Mouse (Mus musculus) adrenal gland, adult 18-20 months (tissue): ENCODE results near the gene Nexn. TPM values are rescaled to one million over a fixed set of nuclear protein-coding genes. Genes with fewer than 3 reads are reported as not detected.
"Not testable (repeated sequence)": the region's sequence is repeated elsewhere in the genome, so short reads cannot be mapped to it uniquely, and the experiment has no call there.

Source experiments
- DNase-seq, 2 experiments: peaks; one replicate each; pipeline ENCODE4 v3.0.0; 2021 to 2022; ENCODE audit warnings: low spot score in 2 of 2
- total RNA-seq, 2 experiments: library from RNA; stranded (reverse); gene quantifications; 1 replicate in 1 of 2; 2 replicates in 1 of 2; pipeline ENCODE4 v1.2.3; 2021

Gene Nexn
- total RNA-seq, 2 experiments from 2014 or later: 4.3 to 5.8 TPM

DNA sequence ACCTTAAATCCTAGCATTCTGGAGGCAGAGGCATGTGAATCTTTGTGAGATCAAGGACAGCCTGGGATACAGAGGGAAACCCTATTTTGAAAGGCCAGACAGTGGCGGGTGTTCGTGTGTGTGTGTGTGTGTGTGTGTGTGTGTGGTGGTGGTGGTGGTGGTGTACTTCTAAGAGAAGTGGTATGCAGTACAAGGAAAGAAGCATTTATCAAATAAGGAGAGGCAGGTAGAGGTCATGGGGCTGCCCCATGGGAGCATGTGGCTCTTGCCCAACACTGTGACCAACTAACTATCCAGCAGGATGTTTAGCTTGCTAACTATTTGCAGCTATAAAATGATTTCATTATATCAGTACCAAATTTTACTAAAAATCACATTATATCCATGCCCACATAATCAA lies 64.5 kb downstream of the Nexn start:
- no peak for DNase-seq

DNA sequence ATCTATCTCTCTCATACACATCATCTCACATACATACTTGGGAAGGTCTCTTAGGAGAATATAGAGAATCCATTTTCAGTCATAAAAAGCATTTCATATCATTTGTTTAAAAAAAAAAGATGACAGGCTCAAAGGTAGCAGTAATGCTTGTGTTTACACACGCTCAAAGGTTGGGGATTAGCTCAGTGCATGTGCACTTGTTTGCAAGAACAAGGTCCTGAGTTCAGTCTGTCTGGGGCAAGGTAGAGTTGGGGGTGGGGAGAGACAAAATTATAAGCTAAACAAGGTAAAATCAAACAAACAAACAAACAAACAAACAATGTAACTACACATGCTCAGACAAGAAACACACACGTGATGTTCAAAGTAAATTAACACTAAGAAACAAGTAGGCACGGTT lies 65.0 kb downstream of the Nexn start:
- no peak for DNase-seq

GRCm38 (mm10) chr3:152199125-152199524 lies 67.0 kb downstream of the Nexn start:
- DNase-seq: no peak

DNA sequence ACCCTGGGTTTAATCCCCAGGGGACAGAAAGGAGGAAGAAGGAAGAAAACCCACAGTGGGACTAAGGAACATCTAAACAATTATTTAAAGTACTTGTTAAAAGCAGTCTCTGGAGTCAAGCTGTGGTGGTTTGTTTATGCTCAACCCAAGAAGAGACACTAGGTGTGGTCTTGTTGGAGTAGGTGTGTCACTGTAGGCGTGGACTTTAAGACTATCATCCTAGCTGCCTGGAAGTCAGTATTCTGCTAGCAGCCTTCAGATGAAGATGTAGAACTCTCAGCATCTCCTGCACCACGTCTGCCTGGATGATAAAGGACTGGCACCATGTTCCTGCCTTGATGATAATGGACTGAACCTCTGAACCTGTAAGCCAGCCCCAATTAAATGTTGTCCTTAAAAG lies 68.9 kb downstream of the Nexn start:
- DNase-seq: not testable (repeated sequence)

GRCm38 (mm10) chr3:152193635-152194097 lies 72.5 kb downstream of the Nexn start:
- peak; percentile 87 to 93 for DNase-seq

- DNase-seq: no peak
These were observed 73.0 kb downstream of the Nexn start for GRCm38 (mm10) chr3:152193177-152193576.

DNA sequence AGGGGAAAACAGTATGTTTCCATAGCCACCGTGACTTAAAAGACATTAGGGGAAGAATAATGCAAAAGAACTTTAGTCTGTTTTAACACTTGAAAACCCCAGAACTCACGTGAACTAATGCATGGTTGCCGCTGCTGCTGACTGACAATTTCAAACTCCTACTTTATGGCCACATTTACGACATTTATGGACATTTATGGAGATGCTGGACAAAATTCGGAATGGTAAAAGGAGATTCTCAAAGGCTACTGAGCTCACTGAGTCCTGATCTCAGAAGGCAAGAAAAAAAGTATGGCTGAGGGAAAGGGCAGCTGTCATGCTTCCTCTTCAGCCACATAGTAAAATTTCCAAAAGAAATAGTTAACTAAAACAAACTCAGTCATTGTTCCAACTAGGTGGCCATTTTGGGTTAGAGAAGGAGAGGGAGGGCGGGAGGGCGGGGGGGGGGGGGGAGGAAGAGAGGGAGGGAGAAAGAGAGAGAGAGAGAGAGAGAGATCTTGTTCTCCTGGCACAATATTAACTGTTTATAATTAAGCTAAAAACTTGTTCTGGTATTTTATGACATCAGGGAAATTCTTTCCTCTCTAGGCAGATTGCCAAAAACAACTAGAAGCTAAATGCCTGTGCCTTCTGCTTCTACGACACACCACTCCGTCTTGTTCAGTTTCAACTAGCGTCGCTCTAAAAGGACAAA lies 73.8 kb downstream of the Nexn start:
- DNase-seq: no peak

DNA sequence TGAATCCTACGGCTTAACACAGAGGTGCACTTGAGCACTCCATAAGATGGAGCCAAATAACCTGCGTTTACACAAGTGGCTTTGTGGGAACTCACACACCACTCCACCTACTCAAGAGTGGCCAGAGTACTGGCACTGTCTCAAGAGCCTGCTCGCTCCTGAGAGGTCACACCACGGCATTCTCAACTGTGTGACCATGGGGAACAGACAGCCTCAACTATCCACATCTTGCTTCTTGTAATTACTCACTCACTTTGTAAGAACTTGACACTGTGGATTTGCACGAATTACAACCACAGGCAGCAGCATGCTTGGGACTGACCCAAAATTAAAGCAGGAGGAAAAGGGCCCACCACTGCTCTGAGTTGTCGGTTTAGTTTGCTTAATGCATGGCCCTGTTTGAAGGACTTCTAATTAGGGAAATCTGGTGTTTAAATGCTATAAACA lies 74.3 kb downstream of the Nexn start:
- DNase-seq: peak in 1 of 2 experiments; percentile 22

GRCm38 (mm10) chr3:152190679-152191477 lies 75.3 kb downstream of the Nexn start:
- DNase-seq: peak in 1 of 2 experiments; percentile 19

- no peak for DNase-seq
These were observed 76.8 kb downstream of the Nexn start for GRCm38 (mm10) chr3:152189306-152189705.

Other genes with a start within 250 kb of the Nexn start
- gene Gipc2, start 100.1 kb downstream of the Nexn start, total RNA-seq: under 1 TPM in 1 of 2 experiments, not detected in 1; 0.30 TPM
- 10 to 100 TPM; 75.4 to 76.8 TPM for gene Dnajb4, start 56.0 kb downstream of the Nexn start, total RNA-seq
- 100 to 1,000 TPM; 107 to 113 TPM for gene Fubp1, start 55.9 kb downstream of the Nexn start, total RNA-seq
- gene Miga1, start 74.1 kb upstream of the Nexn start, total RNA-seq: 1 to 10 TPM; 8.7 to 9.3 TPM
- gene Usp33, start 80.1 kb upstream of the Nexn start, total RNA-seq: 10 to 100 TPM; 70.9 to 97.3 TPM
- 10 to 100 TPM; 32.1 to 35.8 TPM for gene Zzz3, start 129.1 kb upstream of the Nexn start, total RNA-seq